Mouse (Mus musculus): ENCODE data around the gene Dicer1. TPM values are rescaled to one million over a fixed set of nuclear protein-coding genes. Genes with fewer than 3 reads are reported as not detected.

Gene Dicer1
- polyA plus RNA-seq, 1 experiment from 2014 or later: 15.6 TPM

DNA sequence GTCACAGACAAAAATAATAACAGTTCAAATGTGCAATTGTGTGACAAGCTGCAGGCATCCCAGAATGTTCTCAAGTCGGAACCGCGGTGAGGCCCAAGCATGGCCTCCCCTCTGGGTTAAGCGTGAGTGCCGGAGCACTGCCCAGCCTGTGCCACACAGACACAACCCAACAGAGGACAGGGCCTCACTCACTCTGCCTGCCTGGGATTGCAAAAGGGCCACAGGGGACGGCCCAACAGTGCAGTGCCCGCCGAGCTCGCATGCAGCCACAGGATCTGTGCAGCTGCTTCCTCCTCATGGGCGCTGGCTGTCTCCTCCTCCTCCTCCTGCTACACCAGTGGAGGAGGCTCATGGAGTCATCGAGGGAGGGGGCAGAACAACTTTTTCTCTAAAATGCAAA is 62.9 kb downstream of the Dicer1 start:
- ATAC-seq (no peak), DNase-seq (ENCODE audit: low spot score) (no peak)
- Histone ChIP-seq H3K9me3 (ENCODE audit: low read length) (no peaks in the 10 kb centered on the region), H3K9ac (replicated peaks; ENCODE audit: low read depth) (no peak overlapping the region), H3K36me3 (ENCODE audit: insufficient read depth, low read length) (peaks cover 4% of the 10 kb centered on the region), H3K27me3 (replicated peaks; ENCODE audit: insufficient read depth, low read length) (no peaks in the 10 kb centered on the region), H3K4me1 (ENCODE audit: insufficient read depth, low read depth, low read length) (no peaks in the 10 kb centered on the region; the same call in 1 of the 2 replicates), H3K4me3 (ENCODE audit: low read depth, low read length) (no peak overlapping the region), H3K4me2 (replicated peaks; ENCODE audit: low read depth, low read length) (no peak overlapping the region), H3K27ac (ENCODE audit: low read length) (no peak overlapping the region)
- TF ChIP-seq EP300 (IDR thresholded peaks at IDR 0.05) (no peak), CTCF (IDR thresholded peaks at IDR 0.05) (no peak)
- 61% methylated on average over 11 of the region's 11 CpGs for WGBS

DNA sequence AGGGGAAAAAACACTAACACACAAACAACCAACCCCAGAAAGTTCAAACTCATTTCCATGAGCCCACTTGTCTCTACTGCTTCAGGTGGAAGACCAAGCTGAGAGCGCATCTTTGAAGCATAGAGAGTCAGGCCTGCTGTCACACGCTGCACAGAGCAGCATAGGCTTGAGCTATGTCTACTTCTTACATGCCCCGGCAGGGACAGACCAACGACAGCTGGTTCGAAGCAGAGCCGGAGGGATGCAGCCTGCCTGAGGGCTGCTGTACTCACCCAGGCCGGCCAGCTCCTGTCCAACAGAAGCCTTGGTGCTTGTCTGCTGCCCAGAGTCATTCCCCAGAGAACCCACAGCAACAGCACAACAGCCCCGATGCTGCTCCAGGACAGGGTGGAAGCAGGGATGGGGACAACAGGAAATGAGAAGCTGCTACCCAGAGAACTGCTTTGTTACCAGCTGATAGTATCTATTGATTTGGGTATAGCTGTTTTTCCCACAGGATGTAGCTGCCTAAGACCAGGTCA is 67.3 kb downstream of the Dicer1 start:
- H3K27me3 ChIP-seq (replicated peaks; ENCODE audit: insufficient read depth, low read length): no peaks in the 10 kb centered on the region
- H3K4me2 ChIP-seq (replicated peaks; ENCODE audit: low read depth, low read length): no peak overlapping the region
- no peaks in the 10 kb centered on the region; the same call in 1 of the 2 replicates for H3K4me1 ChIP-seq (ENCODE audit: insufficient read depth, low read depth, low read length)
- ATAC-seq (no peak), DNase-seq (ENCODE audit: low spot score) (no peak)
- 75% methylated on average over 8 of the region's 8 CpGs for WGBS
- H3K4me3 ChIP-seq (ENCODE audit: low read depth, low read length): no peak overlapping the region
- H3K9me3 ChIP-seq (ENCODE audit: low read length): no peaks in the 10 kb centered on the region
- H3K27ac ChIP-seq (ENCODE audit: low read length): no peak overlapping the region
- H3K36me3 ChIP-seq (ENCODE audit: insufficient read depth, low read length): no peaks in the 10 kb centered on the region
- TF ChIP-seq EP300 (IDR thresholded peaks at IDR 0.05) (no peak), CTCF (IDR thresholded peaks at IDR 0.05) (no peak)
- no peak overlapping the region for H3K9ac ChIP-seq (replicated peaks; ENCODE audit: low read depth)

- no peaks in the 10 kb centered on the region for H3K4me1 ChIP-seq (ENCODE audit: insufficient read depth, low read depth, low read length)
- WGBS: 74% methylated on average over 8 of the region's 8 CpGs
- no peak overlapping the region for H3K27ac ChIP-seq (ENCODE audit: low read length)
- ATAC-seq: no peak
- no peak for DNase-seq (ENCODE audit: low spot score)
- no peaks in the 10 kb centered on the region for H3K36me3 ChIP-seq (ENCODE audit: insufficient read depth, low read length)
- no peaks in the 10 kb centered on the region for H3K9me3 ChIP-seq (ENCODE audit: low read length)
- no peaks in the 10 kb centered on the region for H3K27me3 ChIP-seq (replicated peaks; ENCODE audit: insufficient read depth, low read length)
- H3K4me2 ChIP-seq (replicated peaks; ENCODE audit: low read depth, low read length): no peak overlapping the region
- TF ChIP-seq EP300 (IDR thresholded peaks at IDR 0.05): no peak
- TF ChIP-seq CTCF (IDR thresholded peaks at IDR 0.05): no peak
- no peak overlapping the region for H3K4me3 ChIP-seq (ENCODE audit: low read depth, low read length)
- H3K9ac ChIP-seq (replicated peaks; ENCODE audit: low read depth): no peak overlapping the region
These were observed 72.0 kb downstream of the Dicer1 start for GRCm38 (mm10) chr12:104679819-104680132.

DNA sequence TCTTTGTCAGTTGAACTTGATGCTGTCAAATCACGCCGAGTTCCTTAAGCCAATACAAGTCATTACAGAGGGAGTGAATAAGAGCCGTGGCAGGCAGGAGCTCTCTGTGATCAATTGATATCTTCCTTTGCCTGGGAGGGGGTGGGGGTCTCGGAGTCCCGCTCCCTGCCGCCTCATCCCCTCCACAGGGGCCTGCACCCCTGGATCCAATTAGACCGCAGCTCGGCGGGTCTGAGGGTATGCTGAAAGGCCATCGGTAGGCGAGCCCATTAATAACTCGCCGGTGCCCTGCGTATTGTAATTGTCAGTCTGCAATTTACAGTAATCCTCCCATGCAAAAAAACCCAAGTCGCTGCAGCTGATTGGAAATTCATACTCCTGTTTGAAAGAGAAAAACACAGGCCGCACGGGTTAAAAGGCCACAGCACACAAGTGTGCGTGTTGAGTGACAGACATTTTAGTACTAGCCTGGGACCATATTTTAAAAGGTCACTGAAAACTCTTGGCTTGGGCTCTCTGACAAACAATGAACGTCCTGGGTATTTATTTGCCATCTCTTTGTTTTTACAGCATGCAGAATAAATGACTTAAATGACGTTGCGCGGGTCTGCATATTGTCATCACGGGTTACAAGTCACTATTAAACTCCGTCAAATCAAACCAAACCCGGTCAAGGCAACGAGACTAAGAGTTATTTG is 72.5 kb downstream of the Dicer1 start:
- DNase-seq (ENCODE audit: low spot score): no peak
- TF ChIP-seq EP300 (IDR thresholded peaks at IDR 0.05) (no peak), CTCF (IDR thresholded peaks at IDR 0.05) (no peak)
- H3K4me2 ChIP-seq (replicated peaks; ENCODE audit: low read depth, low read length): no peak overlapping the region
- H3K4me1 ChIP-seq (ENCODE audit: insufficient read depth, low read depth, low read length): no peaks in the 10 kb centered on the region
- no peak overlapping the region for H3K27ac ChIP-seq (ENCODE audit: low read length)
- ATAC-seq: no peak
- no peak overlapping the region for H3K9ac ChIP-seq (replicated peaks; ENCODE audit: low read depth)
- no peaks in the 10 kb centered on the region for H3K9me3 ChIP-seq (ENCODE audit: low read length)
- no peak overlapping the region for H3K4me3 ChIP-seq (ENCODE audit: low read depth, low read length)
- 63% methylated on average over 26 of the region's 26 CpGs for WGBS
- H3K36me3 ChIP-seq (ENCODE audit: insufficient read depth, low read length): no peaks in the 10 kb centered on the region
- no peaks in the 10 kb centered on the region for H3K27me3 ChIP-seq (replicated peaks; ENCODE audit: insufficient read depth, low read length)

DNA sequence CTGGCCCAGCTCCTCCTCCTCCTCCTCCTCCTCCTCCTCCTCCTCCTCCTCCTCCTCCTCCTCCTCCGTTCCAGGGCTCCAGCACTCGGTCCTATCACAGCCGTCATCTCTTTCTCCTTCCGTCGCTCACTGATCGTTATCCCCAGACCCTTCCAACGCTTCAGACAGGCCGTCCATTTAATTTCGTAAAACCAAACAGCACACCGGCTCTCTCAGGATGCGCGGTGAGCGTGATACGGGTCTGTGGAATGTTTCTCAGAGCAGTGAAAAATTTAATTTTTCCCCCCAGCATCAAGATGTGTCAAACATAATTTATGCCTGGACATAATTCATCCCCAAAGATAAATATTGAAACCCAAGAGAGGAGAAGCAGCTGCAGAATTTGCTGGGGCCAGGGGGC is 73.3 kb downstream of the Dicer1 start:
- Histone ChIP-seq H3K27me3 (replicated peaks; ENCODE audit: insufficient read depth, low read length) (no peaks in the 10 kb centered on the region), H3K9me3 (ENCODE audit: low read length) (no peaks in the 10 kb centered on the region), H3K4me2 (replicated peaks; ENCODE audit: low read depth, low read length) (no peak overlapping the region), H3K9ac (replicated peaks; ENCODE audit: low read depth) (no peak overlapping the region), H3K4me1 (ENCODE audit: insufficient read depth, low read depth, low read length) (no peaks in the 10 kb centered on the region), H3K36me3 (ENCODE audit: insufficient read depth, low read length) (no peaks in the 10 kb centered on the region), H3K4me3 (ENCODE audit: low read depth, low read length) (no peak overlapping the region), H3K27ac (ENCODE audit: low read length) (no peak overlapping the region)
- DNase-seq (ENCODE audit: low spot score) (no peak), ATAC-seq (no peak)
- WGBS: 31% methylated on average over 12 of the region's 14 CpGs
- TF ChIP-seq CTCF (IDR thresholded peaks at IDR 0.05) (no peak), EP300 (IDR thresholded peaks at IDR 0.05) (no peak)

GRCm38 (mm10) chr12:104677371-104677924 is 74.3 kb downstream of the Dicer1 start:
- Histone ChIP-seq H3K27me3 (replicated peaks; ENCODE audit: insufficient read depth, low read length) (no peaks in the 10 kb centered on the region), H3K27ac (ENCODE audit: low read length) (no peak overlapping the region), H3K4me1 (ENCODE audit: insufficient read depth, low read depth, low read length) (no peaks in the 10 kb centered on the region), H3K9ac (replicated peaks; ENCODE audit: low read depth) (no peak overlapping the region), H3K36me3 (ENCODE audit: insufficient read depth, low read length) (no peaks in the 10 kb centered on the region), H3K4me3 (ENCODE audit: low read depth, low read length) (no peak overlapping the region), H3K4me2 (replicated peaks; ENCODE audit: low read depth, low read length) (no peak overlapping the region), H3K9me3 (ENCODE audit: low read length) (no peaks in the 10 kb centered on the region)
- ATAC-seq: no peak
- WGBS: 79% methylated on average over 9 of the region's 9 CpGs
- DNase-seq (ENCODE audit: low spot score): no peak
- TF ChIP-seq EP300 (IDR thresholded peaks at IDR 0.05) (no peak), CTCF (IDR thresholded peaks at IDR 0.05) (no peak)

All from lung, postnatal 0 days (tissue).